Mouse (Mus musculus) liver, embryonic 12.5 days (tissue): ENCODE measurements around the gene Rora. TPM values are rescaled to one million over a fixed set of nuclear protein-coding genes. Genes with fewer than 3 reads are reported as not detected.

Source experiments
- ATAC-seq: fragments of 200-750 bp; cut with Nextera tagmentation; 2 replicates; pipeline ENCODE4 v1.8.0; 2017; ENCODE audit warnings: moderate number of reproducible peaks, mild to moderate bottlenecking, moderate library complexity
- H3K27ac ChIP-seq: fragments of 300-500 bp; sonication (generic); 2 replicates; pipeline ENCODE4 v1.5.1; 2016; ENCODE audit warnings: mild to moderate bottlenecking
- H3K27me3 ChIP-seq: fragments of 300-500 bp; sonication (generic); replicated peaks from 2 replicates; pipeline ENCODE4 v1.6.1; 2016; ENCODE audit warnings: mild to moderate bottlenecking, moderate library complexity
- H3K36me3 ChIP-seq: fragments of 300-500 bp; sonication (generic); 2 replicates; pipeline ENCODE4 v1.6.1; 2016; ENCODE audit warnings: mild to moderate bottlenecking, moderate library complexity
- H3K4me1 ChIP-seq: fragments of 300-500 bp; sonication (generic); 2 replicates; pipeline ENCODE4 v1.6.1; 2016
- H3K4me2 ChIP-seq: fragments of 300-500 bp; sonication (generic); 2 replicates; pipeline ENCODE4 v1.6.1; 2016; ENCODE audit warnings: mild to moderate bottlenecking, moderate library complexity
- H3K4me3 ChIP-seq: fragments of 300-500 bp; sonication (generic); 2 replicates; pipeline ENCODE4 v1.5.1; 2016; ENCODE audit warnings: mild to moderate bottlenecking, moderate library complexity
- H3K9ac ChIP-seq: fragments of 300-500 bp; sonication (generic); 2 replicates; pipeline ENCODE4 v1.6.1; 2016; ENCODE audit warnings: mild to moderate bottlenecking, moderate library complexity
- H3K9me3 ChIP-seq: fragments of 300-500 bp; sonication (generic); replicated peaks from 2 replicates; pipeline ENCODE4 v1.6.1; 2016; ENCODE audit warnings: mild to moderate bottlenecking, moderate library complexity
- WGBS: fragments of 180-500 bp; shearing (Covaris S2); methylation state at CpG from one replicate; pipeline ENCODE4 v1.1.7; 2016; ENCODE audit not compliant: insufficient replicate concordance; 5-methylcytosine and 5-hydroxymethylcytosine counted together
- polyA plus RNA-seq: library from polyadenylated mRNA; unstranded; fragments of >200 nt; fragmentation: Nextera tagmentation; extraction: Ambion mirVana; gene quantifications from 2 replicates; pipeline ENCODE4 v1.2.1, GENCODE M21; 2016

Rora gene
- polyA plus RNA-seq, 1 experiment from 2014 or later, result 2.4 TPM

DNA sequence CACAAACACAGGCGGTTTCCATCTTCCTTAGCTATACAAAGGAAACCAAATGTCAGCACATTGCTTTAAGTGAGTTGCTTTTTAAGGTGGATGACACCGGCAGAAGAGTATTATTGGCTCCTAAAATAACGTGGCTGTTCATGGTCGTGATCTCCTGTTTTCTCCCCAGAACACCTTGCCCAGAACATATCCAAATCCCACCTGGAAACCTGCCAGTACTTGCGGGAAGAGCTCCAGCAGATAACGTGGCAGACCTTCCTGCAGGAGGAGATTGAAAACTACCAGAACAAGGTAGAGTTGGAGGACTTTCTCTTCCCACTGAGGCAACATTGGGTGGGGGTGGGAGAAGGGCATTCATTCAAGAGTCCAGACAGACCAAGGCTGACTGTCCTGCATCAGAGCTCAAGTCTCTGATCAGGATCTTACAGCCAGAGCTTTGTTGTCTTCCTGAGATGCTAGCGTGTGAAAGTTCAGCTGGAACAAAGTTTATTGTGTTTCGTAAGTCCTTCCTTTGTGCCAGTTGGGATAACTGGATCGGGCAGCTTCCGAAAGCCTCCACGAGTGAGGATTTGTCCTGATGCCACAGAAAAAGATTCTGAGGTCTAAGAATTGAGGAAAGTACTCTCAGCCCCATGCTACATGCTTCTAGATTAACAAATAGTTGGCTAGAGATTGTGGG, 717.6 kb downstream of the Rora start:
- 71% methylated on average over 11 of the region's 11 CpGs for WGBS
- no peak for ATAC-seq
- Histone ChIP-seq H3K36me3 (peaks cover 2% of the 10 kb centered on the region; the same call in 1 of the 2 replicates), H3K4me2 (no peak overlapping the region), H3K4me3 (no peak overlapping the region), H3K9me3 (no peaks in the 10 kb centered on the region), H3K27me3 (no peaks in the 10 kb centered on the region), H3K4me1 (no peaks in the 10 kb centered on the region), H3K27ac (no peak overlapping the region), H3K9ac (no peak overlapping the region)

DNA sequence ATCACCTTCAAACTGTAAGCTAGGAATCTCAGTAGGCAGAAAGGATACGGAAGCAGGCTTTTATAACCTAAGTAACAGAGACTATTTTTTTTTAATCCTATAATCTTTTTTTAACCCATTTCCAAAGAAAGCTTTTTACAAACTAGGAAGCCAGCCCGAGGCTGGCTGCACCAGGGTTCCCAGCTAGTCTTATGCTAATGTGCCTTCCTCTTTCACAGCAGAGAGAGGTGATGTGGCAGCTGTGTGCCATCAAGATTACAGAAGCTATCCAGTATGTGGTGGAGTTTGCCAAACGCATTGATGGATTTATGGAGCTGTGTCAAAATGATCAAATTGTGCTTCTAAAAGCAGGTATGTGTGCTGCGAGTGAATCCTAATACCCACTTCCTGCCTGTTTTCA, 719.3 kb downstream of the Rora start:
- Histone ChIP-seq H3K9ac (no peak overlapping the region), H3K36me3 (peaks cover 9% of the 10 kb centered on the region; the same call in 1 of the 2 replicates), H3K27ac (no peak overlapping the region), H3K4me1 (no peaks in the 10 kb centered on the region), H3K27me3 (no peaks in the 10 kb centered on the region), H3K4me3 (no peak overlapping the region), H3K9me3 (no peaks in the 10 kb centered on the region), H3K4me2 (no peak overlapping the region)
- 46% methylated on average over 4 of the region's 4 CpGs for WGBS
- no peak for ATAC-seq

DNA sequence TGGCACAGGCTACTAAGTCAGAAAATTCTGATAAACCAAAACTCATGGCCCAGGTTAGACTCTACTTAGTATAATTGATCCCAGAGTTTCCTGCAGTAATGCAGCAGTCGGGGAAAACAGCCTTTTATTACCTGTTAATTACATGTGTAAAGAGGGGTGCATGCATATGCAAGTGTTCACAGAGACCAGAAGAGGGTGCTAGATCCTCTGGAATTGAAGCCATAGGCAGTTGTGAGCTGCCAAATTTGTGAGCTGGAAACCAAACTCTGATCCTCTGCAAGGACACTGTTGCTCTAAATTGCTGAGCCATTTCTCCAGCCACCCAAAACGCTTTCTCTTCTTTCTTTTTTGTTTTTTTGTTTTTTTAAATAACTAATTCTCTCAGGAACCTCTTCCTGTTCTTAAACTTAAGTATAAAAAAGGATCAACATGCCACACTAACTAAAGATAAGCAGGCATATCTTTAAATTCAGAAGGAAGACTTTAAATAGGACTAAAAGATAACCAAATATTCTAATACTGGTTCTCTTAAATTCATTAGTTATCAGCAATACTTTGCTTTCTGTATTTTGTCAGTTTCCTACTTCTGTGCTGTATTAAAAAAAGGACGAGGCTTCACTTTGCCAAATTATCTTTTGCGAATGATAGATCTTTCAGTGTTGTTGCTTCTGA, 723.5 kb downstream of the Rora start:
- H3K27ac ChIP-seq, result no peak overlapping the region
- H3K4me3 ChIP-seq, result no peak overlapping the region
- peaks cover 9% of the 10 kb centered on the region; the same call in 1 of the 2 replicates for H3K36me3 ChIP-seq
- H3K27me3 ChIP-seq, result no peaks in the 10 kb centered on the region
- 63% methylated on average over 4 of the region's 4 CpGs for WGBS
- no peaks in the 10 kb centered on the region for H3K4me1 ChIP-seq
- no peak overlapping the region for H3K4me2 ChIP-seq
- ATAC-seq, result no peak
- H3K9me3 ChIP-seq, result no peaks in the 10 kb centered on the region
- H3K9ac ChIP-seq, result no peak overlapping the region

DNA sequence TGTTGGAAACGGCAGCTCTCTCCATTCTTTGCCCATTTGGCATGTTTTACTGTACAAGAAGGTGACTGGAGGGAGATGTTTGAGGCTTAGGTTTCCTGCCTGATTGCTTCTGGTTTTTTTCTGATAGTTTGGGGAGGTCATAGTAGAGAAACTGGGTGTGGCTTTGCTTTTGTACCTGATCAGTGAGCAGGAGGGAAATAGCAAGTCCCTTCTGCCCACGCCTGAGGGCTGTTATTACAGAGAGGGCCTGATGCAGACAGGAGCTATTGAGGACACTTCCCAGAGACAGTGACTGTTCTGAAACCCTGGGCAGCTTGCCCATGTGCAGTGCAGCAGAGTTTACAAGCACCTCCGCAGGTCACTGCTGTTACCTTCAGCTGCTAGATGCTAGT, 724.1 kb downstream of the Rora start:
- H3K9ac ChIP-seq, result no peak overlapping the region
- no peak overlapping the region for H3K4me2 ChIP-seq
- H3K27ac ChIP-seq, result no peak overlapping the region
- 65% methylated on average over 3 of the region's 3 CpGs for WGBS
- H3K27me3 ChIP-seq, result no peaks in the 10 kb centered on the region
- no peaks in the 10 kb centered on the region for H3K9me3 ChIP-seq
- no peaks in the 10 kb centered on the region for H3K4me1 ChIP-seq
- peaks cover 9% of the 10 kb centered on the region; the same call in 1 of the 2 replicates for H3K36me3 ChIP-seq
- no peak for ATAC-seq
- no peak overlapping the region for H3K4me3 ChIP-seq

DNA sequence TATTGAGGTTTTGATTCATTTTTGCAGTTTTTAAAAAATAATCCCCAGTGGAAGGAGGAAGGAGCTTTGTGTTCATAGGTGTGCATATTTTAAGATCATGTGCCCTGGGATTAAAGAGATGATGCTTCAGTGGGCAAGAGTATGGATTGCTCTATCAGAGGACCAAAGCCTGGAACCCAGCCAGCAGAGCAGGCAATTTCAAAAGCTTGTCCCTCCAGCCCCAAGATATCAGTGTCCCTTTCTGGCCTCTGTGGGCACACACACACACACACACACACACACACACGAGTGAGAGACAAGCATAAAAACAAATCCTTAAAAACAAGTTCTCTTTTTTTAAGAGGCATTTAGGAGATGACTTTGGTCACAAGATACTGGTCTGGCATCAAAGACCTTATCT, 727.0 kb downstream of the Rora start:
- Histone ChIP-seq H3K27ac (no peak overlapping the region), H3K9ac (no peak overlapping the region), H3K36me3 (peaks cover 9% of the 10 kb centered on the region; the same call in 1 of the 2 replicates), H3K9me3 (no peaks in the 10 kb centered on the region), H3K4me3 (no peak overlapping the region), H3K4me2 (no peak overlapping the region), H3K27me3 (no peaks in the 10 kb centered on the region), H3K4me1 (no peaks in the 10 kb centered on the region)
- WGBS, result 35% methylated on average over 1 of the region's 1 CpGs
- no peak for ATAC-seq

DNA sequence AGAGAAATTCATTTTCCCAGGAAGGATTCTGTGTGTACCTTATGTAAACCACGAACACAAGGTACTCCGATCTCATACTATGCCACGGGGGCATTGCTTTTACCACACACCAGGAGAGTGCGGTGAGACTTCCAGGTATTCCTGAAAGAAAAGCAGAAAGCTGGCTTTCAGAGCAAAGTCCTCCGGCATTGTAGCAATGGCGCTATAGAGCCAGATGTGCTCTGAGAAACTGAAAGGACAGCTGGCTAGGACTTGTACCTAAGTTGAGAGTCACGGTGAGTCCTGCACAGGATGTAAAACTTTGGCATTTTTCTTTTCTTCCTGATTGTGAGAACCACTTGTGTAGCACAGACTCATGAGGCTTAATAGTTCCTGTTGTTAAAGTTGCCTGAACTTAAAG, 728.2 kb downstream of the Rora start:
- WGBS, result 61% methylated on average over 7 of the region's 7 CpGs
- Histone ChIP-seq H3K27ac (no peak overlapping the region), H3K9ac (no peak overlapping the region), H3K4me3 (no peak overlapping the region), H3K4me2 (no peak overlapping the region), H3K4me1 (no peaks in the 10 kb centered on the region), H3K36me3 (0 out of 2 replicates have a peak, but pooled peaks cover 3% of the 10 kb centered on the region), H3K27me3 (no peaks in the 10 kb centered on the region), H3K9me3 (no peaks in the 10 kb centered on the region)
- no peak for ATAC-seq

DNA sequence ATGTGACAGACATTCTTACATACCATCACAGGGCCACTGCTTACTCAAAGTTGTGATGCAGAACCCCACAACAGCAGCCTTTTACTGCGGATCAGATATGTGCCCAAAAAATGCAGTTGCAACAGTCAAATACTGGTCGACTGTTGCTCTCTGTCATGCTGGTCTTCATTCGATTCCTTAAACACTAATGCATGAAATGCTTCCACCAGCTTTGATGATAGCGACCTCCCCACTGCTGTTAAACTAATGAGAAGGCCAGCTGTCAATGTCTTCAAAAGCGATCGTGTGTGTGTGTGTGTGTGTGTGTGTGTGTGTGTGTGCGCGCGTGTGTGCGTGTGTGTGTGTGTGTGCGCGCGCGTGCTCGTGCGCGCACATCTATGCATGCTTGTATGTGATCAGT, 730.9 kb downstream of the Rora start:
- no peak overlapping the region for H3K27ac ChIP-seq
- H3K27me3 ChIP-seq, result no peaks in the 10 kb centered on the region
- no peak for ATAC-seq
- no peak overlapping the region for H3K4me3 ChIP-seq
- no peaks in the 10 kb centered on the region for H3K4me1 ChIP-seq
- no peaks in the 10 kb centered on the region for H3K36me3 ChIP-seq
- H3K4me2 ChIP-seq, result no peak overlapping the region
- 87% methylated on average over 17 of the region's 17 CpGs for WGBS
- no peak overlapping the region for H3K9ac ChIP-seq
- no peaks in the 10 kb centered on the region for H3K9me3 ChIP-seq

DNA sequence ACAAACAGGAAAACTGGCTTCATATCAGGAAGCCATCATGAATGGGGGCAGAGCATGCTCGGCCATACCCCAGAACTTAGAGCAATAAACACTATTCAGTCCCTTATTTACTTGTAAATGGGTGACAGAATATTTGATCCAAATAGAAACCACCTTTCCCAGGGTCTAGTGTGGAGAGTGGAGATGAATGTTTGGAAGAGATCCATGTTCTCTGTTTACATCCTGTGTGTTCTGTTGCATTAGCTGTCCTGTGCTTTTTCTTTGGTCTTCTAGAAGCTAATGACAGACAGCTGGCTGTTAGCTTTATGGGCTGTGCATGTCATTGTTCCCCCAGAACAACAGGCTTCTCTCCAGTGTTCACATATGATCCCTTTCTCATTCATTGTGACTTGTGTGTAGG, 731.3 kb downstream of the Rora start:
- 61% methylated on average over 1 of the region's 1 CpGs for WGBS
- ATAC-seq, result no peak
- H3K9me3 ChIP-seq, result no peaks in the 10 kb centered on the region
- no peak overlapping the region for H3K9ac ChIP-seq
- H3K36me3 ChIP-seq, result no peaks in the 10 kb centered on the region
- no peak overlapping the region for H3K4me2 ChIP-seq
- no peak overlapping the region for H3K4me3 ChIP-seq
- H3K27me3 ChIP-seq, result no peaks in the 10 kb centered on the region
- H3K27ac ChIP-seq, result no peak overlapping the region
- H3K4me1 ChIP-seq, result no peaks in the 10 kb centered on the region

DNA sequence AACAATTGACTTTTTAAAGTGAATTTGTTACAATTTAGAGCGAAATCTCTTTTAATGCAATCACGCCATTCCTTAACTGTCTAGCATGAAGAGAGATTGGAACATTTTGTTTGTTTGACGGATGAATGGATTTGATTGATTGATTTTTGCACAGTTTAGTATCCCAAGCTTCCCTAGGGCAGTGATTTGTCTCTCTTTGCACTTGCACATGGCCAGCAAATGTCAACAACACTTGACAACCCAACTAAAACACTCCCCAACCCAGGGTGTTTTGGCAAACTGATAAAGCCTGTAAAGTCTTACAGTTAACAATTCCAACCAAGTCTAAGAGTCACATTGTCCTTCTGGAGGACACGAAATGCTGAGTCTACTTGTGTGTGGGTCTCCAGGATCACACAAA, 733.7 kb downstream of the Rora start:
- Histone ChIP-seq H3K4me2 (no peak overlapping the region), H3K27ac (no peak overlapping the region), H3K36me3 (no peaks in the 10 kb centered on the region), H3K4me3 (no peak overlapping the region), H3K9me3 (no peaks in the 10 kb centered on the region), H3K27me3 (no peaks in the 10 kb centered on the region), H3K4me1 (no peaks in the 10 kb centered on the region), H3K9ac (no peak overlapping the region)
- WGBS, result 65% methylated on average over 4 of the region's 4 CpGs
- ATAC-seq, result no peak

DNA sequence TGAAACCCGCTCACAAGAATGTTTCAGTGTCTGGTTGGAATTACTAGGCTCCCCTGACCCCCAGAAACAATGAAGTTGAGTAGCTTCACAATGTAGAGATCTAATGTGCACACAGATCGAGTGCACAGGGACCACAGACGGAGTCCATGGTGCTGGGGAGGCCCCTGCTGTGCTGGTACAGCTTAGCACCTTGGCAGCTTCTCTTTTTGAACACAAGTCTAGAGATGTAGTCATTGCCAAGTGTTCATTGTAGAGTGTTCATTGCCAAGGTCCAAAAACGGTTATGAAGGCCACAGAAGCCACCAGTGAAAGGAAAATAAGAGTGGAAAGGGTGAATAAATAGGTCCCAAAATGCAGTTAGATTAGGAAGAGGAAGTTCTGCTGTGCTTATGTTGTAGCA, 737.0 kb downstream of the Rora start:
- ATAC-seq, result no peak
- Histone ChIP-seq H3K4me3 (no peak overlapping the region), H3K9me3 (no peaks in the 10 kb centered on the region), H3K27ac (no peak overlapping the region), H3K27me3 (no peaks in the 10 kb centered on the region), H3K9ac (no peak overlapping the region), H3K4me2 (no peak overlapping the region), H3K36me3 (no peaks in the 10 kb centered on the region), H3K4me1 (no peaks in the 10 kb centered on the region)
- WGBS, result 55% methylated on average over 4 of the region's 4 CpGs

DNA sequence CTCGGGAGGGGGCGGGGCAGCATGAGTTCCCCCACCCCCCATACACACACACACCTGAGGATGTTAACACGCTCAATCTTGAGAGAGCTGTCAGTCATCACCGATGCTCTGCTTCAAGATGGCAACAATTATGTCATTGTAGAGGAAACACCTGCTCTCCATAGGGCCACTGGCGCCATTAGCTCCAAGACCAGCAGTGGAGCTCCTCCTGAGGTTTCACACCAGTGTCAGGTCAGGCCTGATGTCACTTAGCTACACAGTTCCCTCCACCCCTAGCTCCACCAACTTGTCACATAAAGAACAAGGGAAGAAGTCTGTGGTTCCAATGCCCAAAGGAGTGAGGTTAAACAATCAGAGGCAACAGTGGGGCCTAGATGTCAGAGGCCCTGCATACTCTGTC, 740.6 kb downstream of the Rora start:
- Histone ChIP-seq H3K9me3 (no peaks in the 10 kb centered on the region), H3K27ac (no peak overlapping the region), H3K4me1 (peaks cover 13% of the 10 kb centered on the region), H3K4me3 (no peak overlapping the region), H3K4me2 (no peak overlapping the region), H3K36me3 (no peaks in the 10 kb centered on the region), H3K9ac (no peak overlapping the region), H3K27me3 (no peaks in the 10 kb centered on the region)
- 75% methylated on average over 5 of the region's 5 CpGs for WGBS
- ATAC-seq, result no peak

DNA sequence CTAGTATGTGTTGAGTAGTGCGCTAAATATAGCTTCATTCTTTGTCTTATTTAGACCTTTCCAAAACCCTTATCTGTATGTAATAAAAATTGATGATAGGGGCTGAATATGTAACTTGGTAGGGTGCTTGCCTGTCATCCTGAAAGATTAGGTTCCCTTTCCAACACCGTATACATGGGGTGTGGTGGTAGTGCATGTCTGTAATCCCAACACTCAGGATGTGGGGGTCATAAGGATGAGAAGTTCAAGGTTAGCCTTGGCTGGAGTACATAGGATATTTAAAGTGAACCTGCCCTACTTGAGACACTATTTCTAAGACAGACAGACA, 743.8 kb downstream of the Rora start:
- Histone ChIP-seq H3K4me3 (peak overlapping the region; percentile 73), H3K4me2 (peak overlapping the region; percentile 93), H3K27ac (peak overlapping the region; percentile 80; the same call in 1 of the 2 replicates), H3K9me3 (no peaks in the 10 kb centered on the region), H3K4me1 (peaks cover 16% of the 10 kb centered on the region), H3K9ac (peak overlapping the region; percentile 80), H3K36me3 (0 out of 2 replicates have a peak, but pooled peaks cover 9% of the 10 kb centered on the region), H3K27me3 (no peaks in the 10 kb centered on the region)
- WGBS, result 54% methylated on average over 2 of the region's 2 CpGs
- peak; percentile 28 for ATAC-seq
